Mouse (Mus musculus): Measurements from ENCODE around the gene Samd10. TPM values are rescaled to one million over a fixed set of nuclear protein-coding genes. Genes with fewer than 3 reads are reported as not detected.
A peak's percentile ranks its signal among the peaks of the same experiment; 100 is the strongest.

The Samd10 gene
- polyA plus RNA-seq, 1 experiment from 2014 or later: 17.7 TPM

GRCm38 (mm10) chr2:181594946-181595696 lies 3.9 kb downstream of the Samd10 start:
- ATAC-seq (ENCODE audit: insufficient number of reproducible peaks, low FRiP score, low TSS enrichment, low read depth) (no peak), DNase-seq (ENCODE audit: low spot score) (no peak)
- 73% methylated on average over 4 of the region's 4 CpGs for WGBS
- H3K4me1 ChIP-seq (ENCODE audit: control insufficient read depth, insufficient read depth, low read length): peaks cover 7% of the 10 kb centered on the region
- H3K27ac ChIP-seq (replicated peaks; ENCODE audit: low read depth, low read length): no peak overlapping the region
- H3K4me3 ChIP-seq (ENCODE audit: low read depth, low read length): no peak overlapping the region
- no peaks in the 10 kb centered on the region; the same call in 1 of the 2 replicates for H3K27me3 ChIP-seq (ENCODE audit: control insufficient read depth, insufficient read depth, low read length)
- H3K4me2 ChIP-seq (ENCODE audit: low read depth, severe bottlenecking): no peak overlapping the region
- no peak overlapping the region for H3K9ac ChIP-seq (ENCODE audit: low read length)
- no peaks in the 10 kb centered on the region for H3K9me3 ChIP-seq (ENCODE audit: control insufficient read depth, low read length)
- H3K36me3 ChIP-seq (ENCODE audit: control insufficient read depth, insufficient read depth, low read length): no peaks in the 10 kb centered on the region; the same call in 1 of the 2 replicates

- H3K27me3 ChIP-seq (ENCODE audit: control insufficient read depth, insufficient read depth, low read length): no peaks in the 10 kb centered on the region; the same call in 1 of the 2 replicates
- no peaks in the 10 kb centered on the region for H3K9me3 ChIP-seq (ENCODE audit: control insufficient read depth, low read length)
- H3K4me1 ChIP-seq (ENCODE audit: control insufficient read depth, insufficient read depth, low read length): peaks cover 7% of the 10 kb centered on the region
- H3K9ac ChIP-seq (ENCODE audit: low read length): no peak overlapping the region
- ATAC-seq (ENCODE audit: insufficient number of reproducible peaks, low FRiP score, low TSS enrichment, low read depth): no peak
- no peak for DNase-seq (ENCODE audit: low spot score)
- H3K4me2 ChIP-seq (ENCODE audit: low read depth, severe bottlenecking): no peak overlapping the region
- no peak overlapping the region for H3K4me3 ChIP-seq (ENCODE audit: low read depth, low read length)
- H3K27ac ChIP-seq (replicated peaks; ENCODE audit: low read depth, low read length): no peak overlapping the region
- peaks cover 6% of the 10 kb centered on the region for H3K36me3 ChIP-seq (ENCODE audit: control insufficient read depth, insufficient read depth, low read length)
Measured at GRCm38 (mm10) chr2:181593937-181594336, 5.1 kb downstream of the Samd10 start.

GRCm38 (mm10) chr2:181593042-181593421 lies 6.0 kb downstream of the Samd10 start:
- H3K9ac ChIP-seq (ENCODE audit: low read length): peak overlapping the region; percentile 89
- ATAC-seq (ENCODE audit: insufficient number of reproducible peaks, low FRiP score, low TSS enrichment, low read depth) (peak; percentile 15; the same call in 1 of the 2 replicates), DNase-seq (ENCODE audit: low spot score) (no peak)
- peaks cover 11% of the 10 kb centered on the region for H3K36me3 ChIP-seq (ENCODE audit: control insufficient read depth, insufficient read depth, low read length)
- H3K4me1 ChIP-seq (ENCODE audit: control insufficient read depth, insufficient read depth, low read length): peaks cover 5% of the 10 kb centered on the region
- H3K27ac ChIP-seq (replicated peaks; ENCODE audit: low read depth, low read length): 0 out of 2 replicates have a peak overlapping the region, but pooled peaks have one; percentile 23
- H3K4me2 ChIP-seq (ENCODE audit: low read depth, severe bottlenecking): peak overlapping the region; percentile 79
- H3K4me3 ChIP-seq (ENCODE audit: low read depth, low read length): peak overlapping the region; percentile 83
- H3K27me3 ChIP-seq (ENCODE audit: control insufficient read depth, insufficient read depth, low read length): no peaks in the 10 kb centered on the region
- H3K9me3 ChIP-seq (ENCODE audit: control insufficient read depth, low read length): no peaks in the 10 kb centered on the region
- 6% methylated on average over 6 of the region's 6 CpGs for WGBS

GRCm38 (mm10) chr2:181592231-181593041 lies 6.6 kb downstream of the Samd10 start, which contains the start of gene Zfp512b:
Gene Zfp512b, minus strand, starts transcription at chr2:181592803.
- Histone ChIP-seq H3K9me3 (ENCODE audit: control insufficient read depth, low read length) (no peaks in the 10 kb centered on the region), H3K27me3 (ENCODE audit: control insufficient read depth, insufficient read depth, low read length) (no peaks in the 10 kb centered on the region), H3K27ac (replicated peaks; ENCODE audit: low read depth, low read length) (peak within 1 kb of the TSS; percentile 57), H3K4me1 (ENCODE audit: control insufficient read depth, insufficient read depth, low read length) (peaks cover 5% of the 10 kb centered on the region), H3K4me2 (ENCODE audit: low read depth, severe bottlenecking) (peak within 1 kb of the TSS; percentile 79), H3K36me3 (ENCODE audit: control insufficient read depth, insufficient read depth, low read length) (peaks cover 11% of the 10 kb centered on the region), H3K4me3 (ENCODE audit: low read depth, low read length) (peak within 1 kb of the TSS; percentile 83), H3K9ac (ENCODE audit: low read length) (peak within 1 kb of the TSS; percentile 89)
- ATAC-seq (ENCODE audit: insufficient number of reproducible peaks, low FRiP score, low TSS enrichment, low read depth) (peak; percentile 88), DNase-seq (ENCODE audit: low spot score) (peak; percentile 84)
- WGBS: under 1% methylated on average over 65 of the region's 97 CpGs

- peaks cover 5% of the 10 kb centered on the region for H3K4me1 ChIP-seq (ENCODE audit: control insufficient read depth, insufficient read depth, low read length)
- peaks cover 17% of the 10 kb centered on the region for H3K36me3 ChIP-seq (ENCODE audit: control insufficient read depth, insufficient read depth, low read length)
- H3K9ac ChIP-seq (ENCODE audit: low read length): peak within 1 kb of the TSS; percentile 89
- no peaks in the 10 kb centered on the region for H3K9me3 ChIP-seq (ENCODE audit: control insufficient read depth, low read length)
- DNase-seq (ENCODE audit: low spot score): no peak
- H3K4me3 ChIP-seq (ENCODE audit: low read depth, low read length): peak within 1 kb of the TSS; percentile 83
- 18% methylated on average over 5 of the region's 5 CpGs for WGBS
- no peak for ATAC-seq (ENCODE audit: insufficient number of reproducible peaks, low FRiP score, low TSS enrichment, low read depth)
- peak within 1 kb of the TSS; percentile 79 for H3K4me2 ChIP-seq (ENCODE audit: low read depth, severe bottlenecking)
- H3K27ac ChIP-seq (replicated peaks; ENCODE audit: low read depth, low read length): peak within 1 kb of the TSS; percentile 57
- no peaks in the 10 kb centered on the region for H3K27me3 ChIP-seq (ENCODE audit: control insufficient read depth, insufficient read depth, low read length)
Measured at GRCm38 (mm10) chr2:181591528-181592085, 7.4 kb downstream of the Samd10 start, which contains the start of gene Prpf6. Gene Prpf6, plus strand, starts transcription at chr2:181591868.

GRCm38 (mm10) chr2:181590471-181590870 lies 8.5 kb downstream of the Samd10 start:
- Histone ChIP-seq H3K9me3 (ENCODE audit: control insufficient read depth, low read length) (no peaks in the 10 kb centered on the region), H3K4me3 (ENCODE audit: low read depth, low read length) (no peak overlapping the region), H3K36me3 (ENCODE audit: control insufficient read depth, insufficient read depth, low read length) (peaks cover 26% of the 10 kb centered on the region), H3K4me1 (ENCODE audit: control insufficient read depth, insufficient read depth, low read length) (peaks cover 5% of the 10 kb centered on the region), H3K9ac (ENCODE audit: low read length) (no peak overlapping the region), H3K27ac (replicated peaks; ENCODE audit: low read depth, low read length) (no peak overlapping the region), H3K27me3 (ENCODE audit: control insufficient read depth, insufficient read depth, low read length) (no peaks in the 10 kb centered on the region), H3K4me2 (ENCODE audit: low read depth, severe bottlenecking) (no peak overlapping the region)
- 100% methylated on average over 5 of the region's 5 CpGs for WGBS
- DNase-seq (ENCODE audit: low spot score) (no peak), ATAC-seq (ENCODE audit: insufficient number of reproducible peaks, low FRiP score, low TSS enrichment, low read depth) (no peak)

GRCm38 (mm10) chr2:181589732-181590105 lies 9.3 kb downstream of the Samd10 start:
- Histone ChIP-seq H3K9ac (ENCODE audit: low read length) (no peak overlapping the region), H3K27ac (replicated peaks; ENCODE audit: low read depth, low read length) (no peak overlapping the region), H3K9me3 (ENCODE audit: control insufficient read depth, low read length) (no peaks in the 10 kb centered on the region), H3K4me1 (ENCODE audit: control insufficient read depth, insufficient read depth, low read length) (peaks cover 5% of the 10 kb centered on the region), H3K36me3 (ENCODE audit: control insufficient read depth, insufficient read depth, low read length) (peaks cover 29% of the 10 kb centered on the region), H3K4me2 (ENCODE audit: low read depth, severe bottlenecking) (no peak overlapping the region), H3K4me3 (ENCODE audit: low read depth, low read length) (no peak overlapping the region), H3K27me3 (ENCODE audit: control insufficient read depth, insufficient read depth, low read length) (no peaks in the 10 kb centered on the region)
- DNase-seq (ENCODE audit: low spot score) (no peak), ATAC-seq (ENCODE audit: insufficient number of reproducible peaks, low FRiP score, low TSS enrichment, low read depth) (no peak)
- WGBS: 88% methylated on average over 9 of the region's 9 CpGs

GRCm38 (mm10) chr2:181589011-181589731 lies 9.8 kb downstream of the Samd10 start:
- 95% methylated on average over 10 of the region's 10 CpGs for WGBS
- ATAC-seq (ENCODE audit: insufficient number of reproducible peaks, low FRiP score, low TSS enrichment, low read depth) (no peak), DNase-seq (ENCODE audit: low spot score) (no peak)
- H3K9ac ChIP-seq (ENCODE audit: low read length): no peak overlapping the region
- no peaks in the 10 kb centered on the region for H3K27me3 ChIP-seq (ENCODE audit: control insufficient read depth, insufficient read depth, low read length)
- H3K9me3 ChIP-seq (ENCODE audit: control insufficient read depth, low read length): no peaks in the 10 kb centered on the region
- peaks cover 5% of the 10 kb centered on the region for H3K4me1 ChIP-seq (ENCODE audit: control insufficient read depth, insufficient read depth, low read length)
- H3K36me3 ChIP-seq (ENCODE audit: control insufficient read depth, insufficient read depth, low read length): peaks cover 33% of the 10 kb centered on the region
- no peak overlapping the region for H3K4me3 ChIP-seq (ENCODE audit: low read depth, low read length)
- no peak overlapping the region for H3K27ac ChIP-seq (replicated peaks; ENCODE audit: low read depth, low read length)
- H3K4me2 ChIP-seq (ENCODE audit: low read depth, severe bottlenecking): no peak overlapping the region
